Mouse (Mus musculus) mouse embryonic stem cell (cell line): Measurements from ENCODE around the gene Uvrag.
"Not testable (repeated sequence)": the region's sequence is repeated elsewhere in the genome, so short reads cannot be mapped to it uniquely, and the experiment has no call there.

ENCODE experiments used
- in situ Hi-C, 2 experiments: fragments of 300-500 bp; cut with MboI; formaldehyde crosslinking; loops; 1 replicate in 1 of 2; 3 replicates in 1 of 2; pipeline ENCODE4 v1.14.3; 2019 to 2020; ENCODE audit warnings: low sequenced_read_pairs in 2 of 2, low pct_unique_long_range_greater_than_20kb in 1 of 2, mixed read lengths in 1 of 2; ENCODE audit not compliant: unreplicated experiment in 1 of 2

The Uvrag gene

GRCm38 (mm10) chr7:98976839-98977457 is 164.0 kb downstream of the Uvrag start:
- in situ Hi-C loops = no loop called here

GRCm38 (mm10) chr7:98974590-98974989 is 166.4 kb downstream of the Uvrag start:
- in situ Hi-C loops = no loop called here

GRCm38 (mm10) chr7:98970721-98971120 is 170.2 kb downstream of the Uvrag start:
- in situ Hi-C loops = no loop called here

DNA sequence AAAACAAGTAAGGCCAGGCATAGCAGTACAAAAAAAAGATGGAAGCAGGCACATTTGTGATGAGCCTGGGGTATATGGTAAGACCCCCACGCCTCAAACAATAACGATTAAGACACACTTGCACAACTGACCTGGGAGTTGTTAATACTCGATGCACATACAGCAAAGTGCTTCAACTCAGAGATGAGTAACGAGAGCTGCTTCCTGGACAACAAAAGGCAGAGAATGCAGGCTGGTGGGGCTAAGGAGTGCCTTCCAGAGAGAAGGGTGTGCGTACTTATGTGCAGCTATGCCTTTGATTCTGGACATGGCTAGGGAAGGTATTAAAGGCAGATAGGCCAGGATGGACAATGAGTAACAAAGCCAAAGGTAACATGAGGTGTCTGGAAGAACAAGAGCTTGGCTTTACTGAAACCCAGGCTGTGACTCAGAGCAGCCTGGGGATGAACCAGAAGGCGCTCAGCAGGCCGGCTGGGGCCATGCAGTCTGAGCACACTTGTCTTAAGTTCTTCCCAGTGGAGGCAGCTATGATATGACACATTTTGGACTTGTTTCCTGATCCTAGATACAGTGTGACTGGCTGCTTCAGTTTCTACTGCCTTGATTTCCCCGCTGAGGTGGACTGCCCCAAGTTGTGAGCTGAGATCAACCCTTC is 172.1 kb downstream of the Uvrag start:
- in situ Hi-C loops = no loop called here

- in situ Hi-C loops = no loop called here
Measured at GRCm38 (mm10) chr7:98968082-98968674, 172.8 kb downstream of the Uvrag start.

GRCm38 (mm10) chr7:98967672-98968071 is 173.3 kb downstream of the Uvrag start:
- in situ Hi-C loops = no loop called here

- in situ Hi-C loops = not testable (repeated sequence)
Measured at GRCm38 (mm10) chr7:98963581-98963980, 177.4 kb downstream of the Uvrag start.

GRCm38 (mm10) chr7:98962547-98963311 is 178.2 kb downstream of the Uvrag start:
- in situ Hi-C loops = no loop called here

DNA sequence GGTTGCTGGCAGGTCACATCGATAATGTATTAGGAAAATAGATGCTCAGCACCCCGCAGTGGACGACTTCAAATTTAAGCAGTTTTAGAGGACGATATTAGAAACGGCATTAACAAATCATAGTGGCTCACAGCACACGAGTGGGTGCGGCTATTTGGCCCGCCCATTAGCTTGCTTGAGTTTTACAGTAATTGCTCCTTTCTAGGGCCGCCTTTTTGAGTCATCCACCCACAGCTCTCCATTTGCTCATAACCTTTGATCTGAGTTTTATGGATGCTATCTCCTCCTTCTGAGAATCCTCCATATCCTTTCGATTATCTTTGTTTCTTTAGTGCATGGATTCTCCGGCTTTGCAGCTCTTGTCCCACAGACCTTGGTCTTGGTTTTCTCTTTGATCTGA is 178.9 kb downstream of the Uvrag start:
- in situ Hi-C loops = no loop called here

- in situ Hi-C loops = no loop called here
Measured at GRCm38 (mm10) chr7:98960274-98960673, 180.7 kb downstream of the Uvrag start.

DNA sequence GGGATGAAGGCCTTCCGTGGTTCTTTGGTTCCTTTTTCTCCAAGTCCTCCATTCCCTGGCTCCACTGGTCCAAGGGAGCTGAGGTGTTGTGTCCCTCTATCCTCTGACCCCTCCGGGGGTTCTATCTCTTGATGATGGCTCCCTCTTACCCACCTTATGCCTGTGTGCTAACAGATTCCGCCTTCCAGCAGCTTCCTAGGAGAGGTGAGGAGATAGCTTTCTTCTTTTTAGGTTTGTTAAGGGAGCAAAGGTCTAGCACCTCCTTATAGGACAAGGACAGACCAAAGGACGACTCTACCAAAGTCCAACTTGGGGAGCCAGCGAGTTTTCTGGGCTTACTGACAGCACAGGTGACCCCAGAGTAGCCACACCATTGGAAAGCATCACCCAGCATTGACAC is 181.7 kb downstream of the Uvrag start:
- in situ Hi-C loops = no loop called here

DNA sequence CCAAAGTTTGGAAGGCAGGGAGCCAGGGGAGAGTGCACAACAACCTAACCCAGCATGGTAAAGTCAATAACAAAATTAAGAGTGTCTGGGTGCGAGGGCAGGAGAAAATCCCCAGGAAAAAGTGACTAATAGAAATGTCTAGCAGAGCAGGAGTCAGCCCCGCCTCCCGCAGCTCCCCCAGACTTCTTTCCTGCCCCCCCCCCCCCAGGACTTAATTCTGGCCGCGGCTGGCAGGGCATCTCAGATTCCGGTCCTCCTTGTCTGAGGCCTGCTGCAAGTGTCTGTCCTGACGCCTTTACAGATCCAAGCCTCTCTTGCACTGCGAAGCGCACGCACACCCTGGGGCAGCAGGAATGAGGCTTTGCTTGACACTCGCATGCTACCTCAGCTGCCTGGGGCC is 182.8 kb downstream of the Uvrag start:
- in situ Hi-C loops = no loop called here

DNA sequence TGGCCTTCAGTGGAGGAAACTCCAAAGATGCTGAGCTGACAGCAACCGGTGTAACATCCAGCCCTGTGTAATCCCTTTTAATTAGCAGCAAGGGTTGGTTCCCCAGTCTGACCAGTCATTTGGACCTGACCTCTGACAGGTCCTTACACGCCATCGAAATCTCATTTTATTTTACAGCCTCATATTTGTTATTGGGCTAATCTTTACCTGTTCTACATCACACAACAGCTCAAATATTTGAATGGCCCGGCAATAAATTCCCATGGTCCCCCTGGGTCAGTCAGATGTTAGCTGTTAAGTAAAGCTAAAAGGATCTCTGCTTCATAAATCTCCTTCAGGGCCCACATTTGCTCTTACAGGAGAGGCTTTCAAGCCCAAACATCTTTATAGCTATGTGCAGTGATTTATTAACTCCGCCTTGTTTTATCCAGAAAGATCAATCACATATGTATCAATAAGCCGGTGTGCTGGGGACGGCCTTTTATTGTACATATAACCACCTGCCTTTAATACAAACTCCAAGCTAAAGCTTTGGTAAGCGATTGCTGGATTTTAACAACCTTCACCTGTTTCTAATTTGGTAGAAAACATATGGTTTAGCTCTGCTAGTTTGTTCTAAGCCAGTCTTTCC is 183.7 kb downstream of the Uvrag start:
- in situ Hi-C loops = no loop called here

- in situ Hi-C loops = no loop called here
Measured at GRCm38 (mm10) chr7:98956609-98957008, 184.3 kb downstream of the Uvrag start.

DNA sequence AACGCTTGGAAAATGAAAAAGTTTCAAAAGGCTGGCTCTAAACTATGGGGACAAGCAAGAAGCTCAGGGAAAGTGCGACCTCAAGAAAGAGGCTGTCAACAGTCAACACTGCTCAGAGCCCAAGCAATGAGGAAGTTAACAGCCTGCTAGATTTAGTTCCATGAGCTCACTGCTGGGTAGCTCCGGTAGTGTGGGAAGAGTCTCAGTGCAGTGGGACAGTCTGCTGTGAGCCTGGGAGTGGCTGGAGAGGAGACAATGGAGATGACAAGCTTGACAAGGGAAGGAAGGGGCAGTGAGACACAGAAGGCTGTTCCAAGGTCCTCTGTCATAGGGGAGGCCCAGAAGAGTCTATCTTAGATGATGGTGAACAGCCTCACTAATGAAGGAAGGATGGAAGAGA is 187.3 kb downstream of the Uvrag start:
- in situ Hi-C loops = no loop called here

- in situ Hi-C loops = no loop called here
Measured at GRCm38 (mm10) chr7:98944986-98945385, 196.0 kb downstream of the Uvrag start.

GRCm38 (mm10) chr7:98943687-98944086 is 197.3 kb downstream of the Uvrag start:
- in situ Hi-C loops = no loop called here

GRCm38 (mm10) chr7:98942746-98943145 is 198.2 kb downstream of the Uvrag start:
- in situ Hi-C loops = no loop called here

- in situ Hi-C loops = no loop called here
Measured at GRCm38 (mm10) chr7:98939194-98939593, 201.7 kb downstream of the Uvrag start.
